Mouse (Mus musculus) bone marrow, adult 2 months (tissue): Measurements from ENCODE around the gene Pex5. TPM values are rescaled to one million over a fixed set of nuclear protein-coding genes. Genes with fewer than 3 reads are reported as not detected.

Experiments
- H3K27ac ChIP-seq: fragments of 200-500 bp; 2 replicates; pipeline ENCODE4 v1.5.1; 2012; ENCODE audit warnings: low read depth, mild to moderate bottlenecking, control low read depth, inconsistent platforms, low read length; ENCODE audit not compliant: control insufficient read depth, poor library complexity, insufficient read depth
- H3K4me1 ChIP-seq: fragments of 200-500 bp; 2 replicates; pipeline ENCODE4 v1.6.1; 2011; ENCODE audit warnings: low read length; ENCODE audit not compliant: control insufficient read depth, insufficient read depth
- H3K4me3 ChIP-seq: fragments of 200-500 bp; replicated peaks from 2 replicates; pipeline ENCODE3; 2011; ENCODE audit warnings: mild to moderate bottlenecking, low read depth, low read length, control low read depth; ENCODE audit not compliant: control insufficient read depth
- CTCF ChIP-seq: fragments of 200-500 bp; IDR thresholded peaks from 2 replicates; pipeline ENCODE4 v1.5.1; 2011; ENCODE audit warnings: low read length, control low read depth; ENCODE audit not compliant: control insufficient read depth, insufficient read depth
- POLR2A ChIP-seq: fragments of 200-500 bp; IDR thresholded peaks from 2 replicates; pipeline ENCODE4 v1.6.1; 2011; ENCODE audit warnings: low read depth, mild to moderate bottlenecking, control low read depth, low read length, borderline replicate concordance; ENCODE audit not compliant: control insufficient read depth
- WGBS: fragments of 180-500 bp; shearing (Covaris S2); methylation state at CpG from one replicate; pipeline ENCODE4 v1.1.7; 2018; 5-methylcytosine and 5-hydroxymethylcytosine counted together
- polyA plus RNA-seq: library from polyadenylated mRNA; stranded (reverse); fragments of >200 nt; gene quantifications from 2 replicates; pipeline ENCODE4 v1.2.4, GENCODE M21; 2011; ENCODE audit warnings: low replicate concordance; ENCODE audit not compliant: missing spikeins, insufficient read depth, insufficient read length

The Pex5 gene
- polyA plus RNA-seq, 1 experiment = 16.6 TPM

- Histone ChIP-seq H3K4me3 (no peak overlapping the region), H3K27ac (no peak overlapping the region), H3K4me1 (no peaks in the 10 kb centered on the region; the same call in 1 of the 2 replicates)
- TF ChIP-seq POLR2A (no peak), CTCF (no peak)
- WGBS = 52% methylated on average over 6 of the region's 6 CpGs
These were observed 54.3 kb downstream of the Pex5 start for GRCm38 (mm10) chr6:124360549-124360948.

- Histone ChIP-seq H3K27ac (no peak overlapping the region), H3K4me3 (no peak overlapping the region), H3K4me1 (no peaks in the 10 kb centered on the region; the same call in 1 of the 2 replicates)
- TF ChIP-seq POLR2A = no peak
- no peak for TF ChIP-seq CTCF
- WGBS = 46% methylated on average over 6 of the region's 6 CpGs
These were observed 55.9 kb downstream of the Pex5 start for GRCm38 (mm10) chr6:124358953-124359352.

GRCm38 (mm10) chr6:124353246-124353645, 61.6 kb downstream of the Pex5 start:
- TF ChIP-seq CTCF (no peak), POLR2A (no peak)
- H3K4me3 ChIP-seq = no peak overlapping the region
- 23% methylated on average over 2 of the region's 2 CpGs for WGBS
- no peaks in the 10 kb centered on the region for H3K4me1 ChIP-seq
- no peak overlapping the region for H3K27ac ChIP-seq

Other genes starting within 250 kb of the Pex5 start
- gene Vmn2r27, start 183.2 kb downstream of the Pex5 start, polyA plus RNA-seq = not detected in 2 replicates
- 8.3 and 14.5 TPM in 2 replicates for gene Cd163, start 110.4 kb downstream of the Pex5 start, polyA plus RNA-seq
- gene Clstn3, start 49.7 kb upstream of the Pex5 start, polyA plus RNA-seq = 4.6 and 5.3 TPM in 2 replicates
- 2.4 and 8.5 TPM in 2 replicates for gene C1rl, start 78.0 kb upstream of the Pex5 start, polyA plus RNA-seq
- gene C1ra, start 97.3 kb upstream of the Pex5 start, polyA plus RNA-seq = 4.5 and 8.9 TPM in 2 replicates
- gene C1s1, start 127.3 kb upstream of the Pex5 start, polyA plus RNA-seq = 5.2 and 6.6 TPM in 2 replicates
- gene C1rb, start 155.2 kb upstream of the Pex5 start, polyA plus RNA-seq = not detected in 2 replicates
- not detected in 2 replicates for gene C1s2, start 221.0 kb upstream of the Pex5 start, polyA plus RNA-seq
- 67.0 and 77.5 TPM in 2 replicates for gene Lpcat3, start 248.0 kb upstream of the Pex5 start, polyA plus RNA-seq